Mouse (Mus musculus): ENCODE results near the gene Tcf20. TPM values are rescaled to one million over a fixed set of nuclear protein-coding genes. Genes with fewer than 3 reads are reported as not detected.

Gene Tcf20
- polyA plus RNA-seq, 1 experiment = 13.0 TPM

GRCm38 (mm10) chr15:82806969-82807763 is 180.5 kb downstream of the Tcf20 start:
- peaks cover 17% of the 10 kb centered on the region for H3K36me3 ChIP-seq (ENCODE audit: control insufficient read depth, insufficient read depth)
- TF ChIP-seq CTCF (IDR thresholded peaks at IDR 0.05; ENCODE audit: control insufficient read depth, insufficient read depth, insufficient read length) (no peak), MAX (IDR thresholded peaks at IDR 0.05) (no peak), MYOD1 (IDR thresholded peaks at IDR 0.05; ENCODE audit: control insufficient read depth, insufficient read length, low read depth) (no peak), MYOG (IDR thresholded peaks at IDR 0.05; ENCODE audit: control insufficient read depth, extremely low read depth, insufficient read length) (no peak), FOSL1 (IDR thresholded peaks at IDR 0.05; ENCODE audit: insufficient read depth, low read length, poor library complexity, severe bottlenecking) (no peak), CEBPB (IDR thresholded peaks at IDR 0.05; ENCODE audit: low read depth) (no peak), USF1 (IDR thresholded peaks at IDR 0.05; ENCODE audit: low read depth) (no peak)
- no peaks in the 10 kb centered on the region for H3K27me3 ChIP-seq (ENCODE audit: control insufficient read depth, insufficient read depth, insufficient read length)
- H3K79me2 ChIP-seq (ENCODE audit: control insufficient read depth, insufficient read depth) = no peaks in the 10 kb centered on the region
- no peaks in the 10 kb centered on the region for H3K79me3 ChIP-seq (ENCODE audit: low read depth)
- no peak overlapping the region for H3K4me3 ChIP-seq (ENCODE audit: insufficient read depth, poor library complexity, severe bottlenecking)
- no peak overlapping the region for H3ac ChIP-seq (ENCODE audit: control insufficient read depth, insufficient read length, low read depth)

GRCm38 (mm10) chr15:82804708-82805639 is 182.7 kb downstream of the Tcf20 start:
- H3ac ChIP-seq (ENCODE audit: control insufficient read depth, insufficient read length, low read depth) = no peak overlapping the region
- no peak overlapping the region for H3K4me3 ChIP-seq (ENCODE audit: insufficient read depth, poor library complexity, severe bottlenecking)
- TF ChIP-seq CEBPB (IDR thresholded peaks at IDR 0.05; ENCODE audit: low read depth) (no peak), CTCF (IDR thresholded peaks at IDR 0.05; ENCODE audit: control insufficient read depth, insufficient read depth, insufficient read length) (peak; percentile 73)
- H3K79me2 ChIP-seq (ENCODE audit: control insufficient read depth, insufficient read depth) = no peaks in the 10 kb centered on the region
- no peaks in the 10 kb centered on the region for H3K79me3 ChIP-seq (ENCODE audit: low read depth)
- no peaks in the 10 kb centered on the region for H3K27me3 ChIP-seq (ENCODE audit: control insufficient read depth, insufficient read depth, insufficient read length)
- no peaks in the 10 kb centered on the region for H3K36me3 ChIP-seq (ENCODE audit: control insufficient read depth, insufficient read depth)

GRCm38 (mm10) chr15:82795936-82796440 is 191.7 kb downstream of the Tcf20 start:
- no peaks in the 10 kb centered on the region for H3K79me2 ChIP-seq (ENCODE audit: control insufficient read depth, insufficient read depth)
- TF ChIP-seq CTCF (IDR thresholded peaks at IDR 0.05; ENCODE audit: control insufficient read depth, insufficient read depth, insufficient read length) (no peak), MAX (IDR thresholded peaks at IDR 0.05) (no peak), MYOD1 (IDR thresholded peaks at IDR 0.05; ENCODE audit: control insufficient read depth, insufficient read length, low read depth) (no peak), FOSL1 (IDR thresholded peaks at IDR 0.05; ENCODE audit: insufficient read depth, low read length, poor library complexity, severe bottlenecking) (no peak), CEBPB (IDR thresholded peaks at IDR 0.05; ENCODE audit: low read depth) (no peak), MYOG (IDR thresholded peaks at IDR 0.05; ENCODE audit: control insufficient read depth, extremely low read depth, insufficient read length) (no peak), USF1 (IDR thresholded peaks at IDR 0.05; ENCODE audit: low read depth) (no peak)

GRCm38 (mm10) chr15:82794277-82794676 is 193.4 kb downstream of the Tcf20 start, which contains the start of gene Cyp2d26:
Gene Cyp2d26 (minus strand): TSS chr15:82794294.
- H3K79me2 ChIP-seq (ENCODE audit: control insufficient read depth, insufficient read depth) = no peaks in the 10 kb centered on the region
- H3K27me3 ChIP-seq (ENCODE audit: control insufficient read depth, insufficient read depth, insufficient read length) = no peaks in the 10 kb centered on the region
- no peaks in the 10 kb centered on the region for H3K79me3 ChIP-seq (ENCODE audit: low read depth)
- no peak within 1 kb of the TSS for H3K4me3 ChIP-seq (ENCODE audit: insufficient read depth, poor library complexity, severe bottlenecking)
- H3ac ChIP-seq (ENCODE audit: control insufficient read depth, insufficient read length, low read depth) = no peak within 1 kb of the TSS
- no peak for TF ChIP-seq MAX (IDR thresholded peaks at IDR 0.05)
- no peak for TF ChIP-seq MYOG (IDR thresholded peaks at IDR 0.05; ENCODE audit: control insufficient read depth, extremely low read depth, insufficient read length)
- no peak for TF ChIP-seq MYOD1 (IDR thresholded peaks at IDR 0.05; ENCODE audit: control insufficient read depth, insufficient read length, low read depth)
- no peak for TF ChIP-seq USF1 (IDR thresholded peaks at IDR 0.05; ENCODE audit: low read depth)
- TF ChIP-seq CEBPB (IDR thresholded peaks at IDR 0.05; ENCODE audit: low read depth) = no peak
- no peak for TF ChIP-seq CTCF (IDR thresholded peaks at IDR 0.05; ENCODE audit: control insufficient read depth, insufficient read depth, insufficient read length)
- TF ChIP-seq FOSL1 (IDR thresholded peaks at IDR 0.05; ENCODE audit: insufficient read depth, low read length, poor library complexity, severe bottlenecking) = no peak
- no peaks in the 10 kb centered on the region for H3K36me3 ChIP-seq (ENCODE audit: control insufficient read depth, insufficient read depth)

More at GRCm38 (mm10) chr15:82795936-82796440, 191.7 kb downstream of the Tcf20 start:
- no peaks in the 10 kb centered on the region for H3K27me3 ChIP-seq (ENCODE audit: control insufficient read depth, insufficient read depth, insufficient read length)
- no peak overlapping the region for H3K4me3 ChIP-seq (ENCODE audit: insufficient read depth, poor library complexity, severe bottlenecking)
- H3ac ChIP-seq (ENCODE audit: control insufficient read depth, insufficient read length, low read depth) = no peak overlapping the region
- no peaks in the 10 kb centered on the region for H3K79me3 ChIP-seq (ENCODE audit: low read depth)
- no peaks in the 10 kb centered on the region for H3K36me3 ChIP-seq (ENCODE audit: control insufficient read depth, insufficient read depth)

- H3K27me3 ChIP-seq (ENCODE audit: control insufficient read depth, insufficient read depth, insufficient read length) = no peaks in the 10 kb centered on the region
- no peaks in the 10 kb centered on the region for H3K79me3 ChIP-seq (ENCODE audit: low read depth)
- TF ChIP-seq USF1 (IDR thresholded peaks at IDR 0.05; ENCODE audit: low read depth) (no peak), CTCF (IDR thresholded peaks at IDR 0.05; ENCODE audit: control insufficient read depth, insufficient read depth, insufficient read length) (no peak), CEBPB (IDR thresholded peaks at IDR 0.05; ENCODE audit: low read depth) (no peak), MYOG (IDR thresholded peaks at IDR 0.05; ENCODE audit: control insufficient read depth, extremely low read depth, insufficient read length) (no peak), FOSL1 (IDR thresholded peaks at IDR 0.05; ENCODE audit: insufficient read depth, low read length, poor library complexity, severe bottlenecking) (no peak), MAX (IDR thresholded peaks at IDR 0.05) (no peak), MYOD1 (IDR thresholded peaks at IDR 0.05; ENCODE audit: control insufficient read depth, insufficient read length, low read depth) (no peak)
- no peaks in the 10 kb centered on the region for H3K36me3 ChIP-seq (ENCODE audit: control insufficient read depth, insufficient read depth)
- H3K79me2 ChIP-seq (ENCODE audit: control insufficient read depth, insufficient read depth) = no peaks in the 10 kb centered on the region
- H3K4me3 ChIP-seq (ENCODE audit: insufficient read depth, poor library complexity, severe bottlenecking) = no peak overlapping the region
- no peak overlapping the region for H3ac ChIP-seq (ENCODE audit: control insufficient read depth, insufficient read length, low read depth)
Observed at GRCm38 (mm10) chr15:82793868-82794267, 193.8 kb downstream of the Tcf20 start.
